Mouse (Mus musculus): ENCODE results near the gene Ttll12.

DNA sequence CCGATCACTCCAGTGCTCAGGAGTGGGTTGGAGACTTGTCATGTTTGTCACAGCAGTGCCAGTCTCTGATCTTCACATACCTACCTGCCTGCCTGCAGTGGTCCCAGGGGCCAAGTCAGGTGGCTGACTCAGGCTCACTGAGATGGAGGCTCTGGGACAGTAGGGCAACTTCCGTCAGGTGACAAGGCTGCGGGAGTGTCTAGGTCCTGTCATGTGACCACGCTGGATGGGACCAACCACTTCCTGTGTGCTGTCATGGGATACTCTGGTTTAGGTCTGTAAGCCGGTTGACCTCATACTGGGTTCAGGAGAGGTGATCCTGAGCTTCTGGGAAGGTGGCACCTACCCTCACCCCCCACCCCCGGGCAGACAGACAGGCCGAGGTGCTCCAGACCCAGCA, 48.9 kb downstream of the Ttll12 start:
- TF ChIP-seq CTCF (IDR thresholded peaks at IDR 0.05; ENCODE audit: borderline replicate concordance, extremely low read depth, insufficient read depth, insufficient read length) (no peak), POLR2A (IDR thresholded peaks at IDR 0.05; ENCODE audit: borderline replicate concordance, extremely low read depth, insufficient read depth, insufficient read length, poor library complexity, severe bottlenecking) (no peak)
